20 mouse cellular contexts compared by ENCODE assay signal in genomic region chr16:86826641-86827040, GRCm38 (mm10).
DNase-seq lines count a peak whose midpoint lies in the region; TF ChIP-seq lines count a peak whose summit lies in the region.
"Had no signal": no experiment of that assay in that cellular context is flagged by ENCODE, and none has a peak within 500 bp of the region (broad histone marks: within the 10 kb centered on the region; RNA-seq: fewer than 3 reads in every experiment).

No protein-coding gene starts in this region.

- 50% methylated on average over 4 of the region's 4 CpGs for WGBS in lung, adult 2 months

- 0 out of 2 replicates have a peak, but pooled peaks cover 4% of the 10 kb centered on the region for H3K4me1 ChIP-seq in lung, adult 2 months (ENCODE audit: control insufficient read depth, insufficient read depth, low read length)
- H3K4me1 ChIP-seq: embryonic facial prominence, embryonic 12.5 days; embryonic facial prominence, embryonic 15.5 days; hindbrain, embryonic 10.5 days; hindbrain, embryonic 13.5 days had no signal

- H3K27ac ChIP-seq in layer of hippocampus, adult 2 months: peak overlapping the region; percentile 75
- H3K27ac ChIP-seq: embryonic facial prominence, embryonic 12.5 days; embryonic facial prominence, embryonic 15.5 days; gastrocnemius, adult 2 months; hindbrain, embryonic 10.5 days; hindbrain, embryonic 13.5 days had no signal

- H3K4me3 ChIP-seq in layer of hippocampus, adult 2 months: no peak overlapping the region
- H3K4me3 ChIP-seq in lung, adult 2 months (replicated peaks; ENCODE audit: extremely low read depth, low read depth, low read length): no peak overlapping the region
- H3K4me3 ChIP-seq: embryonic facial prominence, embryonic 12.5 days; embryonic facial prominence, embryonic 15.5 days; gastrocnemius, adult 2 months; hindbrain, embryonic 10.5 days; hindbrain, embryonic 13.5 days had no signal

- TF ChIP-seq POLR2A in lung, adult 2 months (IDR thresholded peaks at IDR 0.05; ENCODE audit: borderline replicate concordance, extremely low read depth, low read depth, low read length): no peak

- no peak for DNase-seq in layer of hippocampus, adult 2 months (ENCODE audit: low spot score in 2 of 2)
- DNase-seq in layer of hippocampus, adult 11-12 months (ENCODE audit: low spot score): no peak
- DNase-seq in lung, adult 18-20 months: peak; percentile 13 to 39
- no peak for DNase-seq in lung, postnatal 10 days
- DNase-seq in lung, postnatal 36 days: peak; percentile 34
- DNase-seq in lung, adult 2 months: no peak
- DNase-seq: adrenal gland, adult 2 months; adrenal gland, postnatal 14 days; cerebellum, adult 11 months; cerebellum, adult 2 months; cerebellum, adult 9-11 months; cerebellum, postnatal 25 days; forebrain, postnatal 0 days; gastrocnemius, adult 2 months; gastrocnemius, postnatal 14 days; heart, adult 11 months had no signal

- TF ChIP-seq CTCF in layer of hippocampus, adult 2 months (conservative IDR thresholded peaks at IDR 0.05): no peak
- TF ChIP-seq CTCF in lung, adult 2 months (IDR thresholded peaks at IDR 0.05; ENCODE audit: insufficient read depth, low read length): no peak

Comparison
In these comparisons a context has a peak if more than half of its experiments do, and no peak if none do; other contexts are left out.
1. DNase-seq: peak in lung, adult 18-20 months (2 of 2) and lung, postnatal 36 days (single experiment); none in layer of hippocampus, adult 2 months (0 of 2), layer of hippocampus, adult 11-12 months (single experiment), lung, postnatal 10 days (single experiment) and lung, adult 2 months (single experiment).